Mouse (Mus musculus) liver, embryonic 15.5 days (tissue): ENCODE data around the gene Sowaha. TPM values are rescaled to one million over a fixed set of nuclear protein-coding genes. Genes with fewer than 3 reads are reported as not detected.
A peak's percentile ranks its signal among the peaks of the same experiment; 100 is the strongest.

Experiments
- ATAC-seq: fragments of 200-750 bp; cut with Nextera tagmentation; 2 replicates; pipeline ENCODE4 v1.8.0; 2017; ENCODE audit warnings: moderate number of reproducible peaks, mild to moderate bottlenecking, moderate library complexity; ENCODE audit not compliant: insufficient read depth
- H3K27ac ChIP-seq: fragments of 300-500 bp; sonication (generic); replicated peaks from 2 replicates; pipeline ENCODE4 v1.5.1; 2015; ENCODE audit warnings: mild to moderate bottlenecking, inconsistent platforms
- H3K27me3 ChIP-seq: fragments of 300-500 bp; sonication (generic); 2 replicates; pipeline ENCODE4 v1.6.1; 2015; ENCODE audit warnings: mild to moderate bottlenecking, inconsistent platforms
- H3K36me3 ChIP-seq: fragments of 300-500 bp; sonication (generic); replicated peaks from 2 replicates; pipeline ENCODE4 v1.6.1; 2015; ENCODE audit warnings: moderate library complexity, mild to moderate bottlenecking, inconsistent platforms
- H3K4me1 ChIP-seq: fragments of 300-500 bp; sonication (generic); replicated peaks from 2 replicates; pipeline ENCODE4 v1.6.1; 2015; ENCODE audit warnings: inconsistent platforms
- H3K4me2 ChIP-seq: fragments of 300-500 bp; sonication (generic); 2 replicates; pipeline ENCODE4 v1.6.1; 2015; ENCODE audit warnings: moderate library complexity, mild to moderate bottlenecking, inconsistent platforms
- H3K4me3 ChIP-seq: fragments of 300-500 bp; sonication (generic); replicated peaks from 2 replicates; pipeline ENCODE4 v1.5.1; 2015; ENCODE audit warnings: mild to moderate bottlenecking, inconsistent platforms
- H3K9ac ChIP-seq: fragments of 300-500 bp; sonication (generic); 2 replicates; pipeline ENCODE4 v1.6.1; 2015; ENCODE audit warnings: moderate library complexity, mild to moderate bottlenecking, inconsistent platforms
- H3K9me3 ChIP-seq: fragments of 300-500 bp; sonication (generic); replicated peaks from 2 replicates; pipeline ENCODE4 v1.6.1; 2016; ENCODE audit warnings: inconsistent platforms
- WGBS: fragments of 180-500 bp; shearing (Covaris S2); methylation state at CpG from one replicate; pipeline ENCODE4 v1.1.7; 2015; ENCODE audit warnings: mixed read lengths; ENCODE audit not compliant: insufficient replicate concordance; 5-methylcytosine and 5-hydroxymethylcytosine counted together
- polyA plus RNA-seq: library from polyadenylated mRNA; unstranded; fragments of >200 nt; fragmentation: Nextera tagmentation; extraction: Ambion mirVana; gene quantifications from 2 replicates; pipeline ENCODE4 v1.2.1, GENCODE M21; 2015

Gene Sowaha
- polyA plus RNA-seq, 1 experiment from 2014 or later = 18.7 TPM

DNA sequence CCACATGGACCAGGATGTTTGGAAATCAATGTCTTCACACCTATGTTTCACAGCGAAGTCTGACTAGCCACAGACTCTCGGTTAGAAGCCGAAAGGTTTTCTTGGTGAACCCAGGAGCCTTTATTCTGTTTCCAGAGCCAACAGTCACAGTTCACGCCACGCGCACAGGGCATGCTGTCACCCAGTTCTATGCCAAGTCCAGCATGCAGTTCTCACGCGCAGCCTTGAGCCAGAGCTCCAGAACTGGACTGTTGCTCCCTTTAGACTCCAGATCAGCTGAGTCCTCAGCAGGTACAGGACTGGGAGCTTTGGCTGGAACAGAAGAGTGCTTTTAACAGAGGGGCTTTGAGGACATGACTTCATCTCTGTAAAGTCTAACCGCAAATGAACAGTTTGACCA lies 27.7 kb downstream of the Sowaha start:
- Histone ChIP-seq H3K4me2 (no peak overlapping the region), H3K36me3 (no peaks in the 10 kb centered on the region), H3K9ac (no peak overlapping the region), H3K9me3 (no peaks in the 10 kb centered on the region), H3K4me3 (no peak overlapping the region), H3K27me3 (peaks cover 49% of the 10 kb centered on the region), H3K4me1 (peaks cover 16% of the 10 kb centered on the region), H3K27ac (no peak overlapping the region)
- no peak for ATAC-seq
- 80% methylated on average over 9 of the region's 9 CpGs for WGBS

DNA sequence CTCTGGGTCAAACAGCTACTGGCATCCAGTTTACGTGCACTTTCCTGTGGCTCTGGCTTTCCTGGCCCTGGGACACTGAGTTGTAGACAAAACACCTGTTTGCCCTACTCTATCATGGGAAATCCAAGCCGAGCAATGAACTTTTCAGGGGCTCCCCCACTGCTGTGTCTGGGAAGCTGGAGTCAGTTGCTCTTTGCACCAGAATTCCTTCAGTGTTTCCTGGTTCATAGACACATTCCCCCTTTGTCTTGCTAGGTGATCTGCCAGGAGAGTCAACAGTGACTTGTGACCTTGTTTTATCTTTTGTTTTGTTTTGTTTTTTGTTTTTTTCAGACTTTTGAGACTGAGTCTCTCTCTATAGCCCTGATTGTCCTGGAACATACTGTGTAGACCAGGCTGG lies 28.7 kb downstream of the Sowaha start:
- Histone ChIP-seq H3K27me3 (peaks cover 39% of the 10 kb centered on the region), H3K4me1 (peaks cover 12% of the 10 kb centered on the region), H3K27ac (no peak overlapping the region), H3K9me3 (no peaks in the 10 kb centered on the region), H3K4me2 (no peak overlapping the region), H3K36me3 (no peaks in the 10 kb centered on the region), H3K4me3 (no peak overlapping the region), H3K9ac (no peak overlapping the region)
- no peak for ATAC-seq
- WGBS = 58% methylated on average over 2 of the region's 2 CpGs

GRCm38 (mm10) chr11:53450070-53450705 lies 29.9 kb downstream of the Sowaha start:
- Histone ChIP-seq H3K27me3 (peaks cover 27% of the 10 kb centered on the region), H3K9ac (no peak overlapping the region), H3K36me3 (no peaks in the 10 kb centered on the region), H3K9me3 (no peaks in the 10 kb centered on the region), H3K4me1 (peaks cover 18% of the 10 kb centered on the region), H3K4me2 (no peak overlapping the region), H3K4me3 (no peak overlapping the region), H3K27ac (no peak overlapping the region)
- 20% methylated on average over 15 of the region's 15 CpGs for WGBS
- no peak for ATAC-seq

DNA sequence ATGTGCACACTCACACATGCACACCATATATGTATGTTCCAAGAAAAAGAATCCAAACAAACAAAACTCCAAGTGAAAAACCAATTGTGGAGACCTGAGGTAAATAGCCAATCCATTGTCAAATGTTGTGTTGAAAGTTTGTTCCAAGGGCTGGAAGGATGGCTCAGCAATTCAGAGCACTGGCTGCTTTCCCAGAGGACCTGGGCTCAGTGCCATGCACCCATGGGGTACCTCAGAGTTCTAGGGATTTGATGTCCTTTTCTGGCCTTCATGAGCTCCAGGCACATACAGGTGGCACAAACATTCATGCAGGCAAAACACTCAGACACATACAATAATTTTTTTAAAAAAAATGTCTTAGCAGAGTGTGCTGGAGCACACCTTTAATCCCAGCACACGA lies 31.5 kb downstream of the Sowaha start:
- no peak for ATAC-seq
- no peak overlapping the region for H3K27ac ChIP-seq
- WGBS = 69% methylated on average over 1 of the region's 1 CpGs
- peaks cover 28% of the 10 kb centered on the region for H3K4me1 ChIP-seq
- no peak overlapping the region for H3K4me3 ChIP-seq
- H3K9me3 ChIP-seq = no peaks in the 10 kb centered on the region
- H3K27me3 ChIP-seq = peaks cover 20% of the 10 kb centered on the region
- no peaks in the 10 kb centered on the region for H3K36me3 ChIP-seq
- H3K4me2 ChIP-seq = no peak overlapping the region
- no peak overlapping the region for H3K9ac ChIP-seq

- H3K27ac ChIP-seq = no peak overlapping the region
- no peaks in the 10 kb centered on the region for H3K36me3 ChIP-seq
- no peak for ATAC-seq
- H3K9ac ChIP-seq = no peak overlapping the region
- H3K4me3 ChIP-seq = no peak overlapping the region
- H3K4me1 ChIP-seq = peaks cover 28% of the 10 kb centered on the region
- 74% methylated on average over 8 of the region's 8 CpGs for WGBS
- peaks cover 20% of the 10 kb centered on the region for H3K27me3 ChIP-seq
- no peak overlapping the region for H3K4me2 ChIP-seq
- H3K9me3 ChIP-seq = no peaks in the 10 kb centered on the region
Observed at GRCm38 (mm10) chr11:53447996-53448395, 32.1 kb downstream of the Sowaha start.

GRCm38 (mm10) chr11:53446183-53446582 lies 33.9 kb downstream of the Sowaha start:
- no peak overlapping the region for H3K4me3 ChIP-seq
- peaks cover 35% of the 10 kb centered on the region for H3K4me1 ChIP-seq
- 0 out of 2 replicates have a peak overlapping the region, but pooled peaks have one; percentile 45 for H3K27ac ChIP-seq
- no peaks in the 10 kb centered on the region for H3K9me3 ChIP-seq
- H3K9ac ChIP-seq = no peak overlapping the region
- WGBS = 79% methylated on average over 13 of the region's 13 CpGs
- H3K4me2 ChIP-seq = no peak overlapping the region
- ATAC-seq = peak; percentile 69
- H3K36me3 ChIP-seq = no peaks in the 10 kb centered on the region
- peaks cover 16% of the 10 kb centered on the region for H3K27me3 ChIP-seq

DNA sequence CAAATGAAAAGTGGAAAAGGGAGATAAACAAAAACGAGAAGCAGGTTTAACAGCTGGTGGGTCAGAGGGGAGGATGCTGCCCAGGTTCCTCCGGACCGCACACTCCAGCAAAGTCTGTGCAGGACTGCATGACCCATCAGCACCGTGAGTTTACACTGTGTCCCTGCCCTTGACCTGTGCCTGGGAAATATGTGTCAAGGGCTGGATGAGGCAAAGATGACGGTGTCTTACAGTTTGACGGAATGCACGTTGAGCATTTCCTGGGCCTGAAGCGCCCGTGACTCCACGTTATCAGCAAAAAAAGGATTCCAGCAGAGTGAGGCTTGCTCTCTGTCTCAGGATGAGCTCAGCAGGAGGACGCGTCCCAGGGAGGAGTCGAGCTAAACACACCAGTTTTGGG lies 34.5 kb downstream of the Sowaha start:
- ATAC-seq = peak; percentile 26; the same call in 1 of the 2 replicates
- Histone ChIP-seq H3K9me3 (no peaks in the 10 kb centered on the region), H3K9ac (no peak overlapping the region), H3K27me3 (peaks cover 10% of the 10 kb centered on the region), H3K27ac (peak overlapping the region; percentile 45; the same call in 1 of the 2 replicates), H3K4me3 (no peak overlapping the region), H3K36me3 (no peaks in the 10 kb centered on the region), H3K4me2 (no peak overlapping the region), H3K4me1 (peaks cover 32% of the 10 kb centered on the region)
- 56% methylated on average over 13 of the region's 13 CpGs for WGBS

DNA sequence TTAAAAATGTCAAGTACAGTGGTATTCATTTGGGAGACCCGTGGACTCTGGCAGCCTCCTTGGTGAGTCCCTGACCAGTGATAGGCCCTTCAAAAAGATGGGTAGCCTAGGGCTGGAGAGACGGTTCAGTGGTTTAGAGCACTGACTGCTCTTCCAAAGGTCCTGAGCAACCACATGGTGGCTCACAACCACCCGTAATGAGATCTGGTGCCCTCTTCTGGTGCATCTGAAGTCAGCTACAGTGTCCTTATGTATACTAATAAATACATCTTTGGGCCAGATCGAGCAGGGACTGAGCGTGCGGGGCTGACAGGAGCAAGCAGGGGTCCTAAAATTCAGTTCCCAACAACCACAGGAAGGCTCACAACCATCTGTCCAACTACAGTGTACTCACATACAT lies 36.2 kb downstream of the Sowaha start:
- H3K36me3 ChIP-seq = no peaks in the 10 kb centered on the region
- WGBS = 12% methylated on average over 6 of the region's 6 CpGs
- 0 out of 2 replicates have a peak, but pooled peaks have one; percentile 17 for ATAC-seq
- H3K27me3 ChIP-seq = no peaks in the 10 kb centered on the region
- no peak overlapping the region for H3K27ac ChIP-seq
- H3K9ac ChIP-seq = no peak overlapping the region
- H3K4me1 ChIP-seq = peaks cover 27% of the 10 kb centered on the region
- no peak overlapping the region for H3K4me3 ChIP-seq
- H3K4me2 ChIP-seq = peak overlapping the region; percentile 18
- H3K9me3 ChIP-seq = no peaks in the 10 kb centered on the region

GRCm38 (mm10) chr11:53441921-53442320 lies 38.2 kb downstream of the Sowaha start:
- H3K36me3 ChIP-seq = no peaks in the 10 kb centered on the region
- H3K4me3 ChIP-seq = no peak overlapping the region
- WGBS = 3% methylated on average over 12 of the region's 12 CpGs
- H3K27ac ChIP-seq = no peak overlapping the region
- no peak for ATAC-seq
- H3K9me3 ChIP-seq = no peaks in the 10 kb centered on the region
- H3K4me2 ChIP-seq = peak overlapping the region; percentile 13; the same call in 1 of the 2 replicates
- 0 out of 2 replicates have a peak overlapping the region, but pooled peaks have one; percentile 8 for H3K9ac ChIP-seq
- H3K4me1 ChIP-seq = peaks cover 23% of the 10 kb centered on the region
- no peaks in the 10 kb centered on the region for H3K27me3 ChIP-seq

DNA sequence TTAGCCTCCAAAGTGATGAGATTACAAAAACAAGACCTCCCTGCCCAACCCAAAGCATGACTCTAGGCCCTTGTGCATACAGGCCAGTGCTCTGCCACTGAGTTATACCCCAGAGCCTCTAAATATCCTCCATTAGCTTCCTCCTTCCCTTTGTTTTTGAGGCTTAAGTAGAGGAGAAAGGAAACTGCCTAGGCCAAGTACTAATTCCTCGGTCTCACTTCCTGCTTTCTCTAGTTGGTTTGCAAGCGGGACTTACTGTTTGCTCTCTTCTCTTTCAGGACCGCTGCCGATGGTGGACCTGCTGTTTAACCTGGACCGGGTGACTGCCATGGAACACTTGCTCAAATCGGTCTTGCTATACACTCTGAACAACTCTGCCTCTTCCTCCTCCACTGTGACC lies 43.7 kb downstream of the Sowaha start:
- no peak overlapping the region for H3K4me3 ChIP-seq
- H3K9ac ChIP-seq = no peak overlapping the region
- H3K4me1 ChIP-seq = peaks cover 32% of the 10 kb centered on the region
- 62% methylated on average over 6 of the region's 6 CpGs for WGBS
- H3K27me3 ChIP-seq = no peaks in the 10 kb centered on the region
- H3K36me3 ChIP-seq = no peaks in the 10 kb centered on the region
- ATAC-seq = no peak
- H3K4me2 ChIP-seq = no peak overlapping the region
- H3K27ac ChIP-seq = no peak overlapping the region
- H3K9me3 ChIP-seq = no peaks in the 10 kb centered on the region

- H3K4me2 ChIP-seq = no peak overlapping the region
- no peak overlapping the region for H3K27ac ChIP-seq
- no peaks in the 10 kb centered on the region for H3K27me3 ChIP-seq
- 48% methylated on average over 8 of the region's 8 CpGs for WGBS
- no peak overlapping the region for H3K9ac ChIP-seq
- H3K4me1 ChIP-seq = peaks cover 38% of the 10 kb centered on the region
- ATAC-seq = no peak
- H3K4me3 ChIP-seq = no peak overlapping the region
- no peaks in the 10 kb centered on the region for H3K36me3 ChIP-seq
- H3K9me3 ChIP-seq = no peaks in the 10 kb centered on the region
Observed at GRCm38 (mm10) chr11:53435504-53435903, 44.6 kb downstream of the Sowaha start.

DNA sequence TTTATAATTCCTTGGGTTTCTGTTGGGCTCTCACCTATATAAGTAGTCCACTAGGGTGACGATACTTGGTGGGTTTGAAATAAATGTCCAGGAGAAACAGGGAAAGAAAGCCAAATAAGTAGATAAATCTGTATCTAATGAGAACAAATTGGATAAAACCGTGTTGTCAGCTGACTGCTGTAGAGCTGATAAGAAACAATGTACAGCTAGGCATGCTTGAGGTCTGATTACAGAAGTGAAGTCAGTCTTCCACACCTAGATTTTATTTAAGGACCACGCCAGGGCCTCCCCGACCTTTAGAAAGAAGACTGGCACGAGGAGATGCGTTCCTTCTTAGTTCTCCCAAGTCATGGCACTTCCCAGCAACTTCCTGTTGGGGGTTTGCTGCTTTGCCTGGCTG lies 47.0 kb downstream of the Sowaha start:
- no peaks in the 10 kb centered on the region for H3K27me3 ChIP-seq
- peaks cover 55% of the 10 kb centered on the region for H3K4me1 ChIP-seq
- no peaks in the 10 kb centered on the region for H3K9me3 ChIP-seq
- 0 out of 2 replicates have a peak overlapping the region, but pooled peaks have one; percentile 19 for H3K27ac ChIP-seq
- no peak overlapping the region for H3K9ac ChIP-seq
- peaks cover 11% of the 10 kb centered on the region for H3K36me3 ChIP-seq
- WGBS = 17% methylated on average over 6 of the region's 6 CpGs
- H3K4me2 ChIP-seq = peak overlapping the region; percentile 38
- ATAC-seq = no peak
- no peak overlapping the region for H3K4me3 ChIP-seq
